Mouse (Mus musculus): ENCODE measurements around the gene Cntnap1. TPM values are rescaled to one million over a fixed set of nuclear protein-coding genes. Genes with fewer than 3 reads are reported as not detected.
"Not testable (repeated sequence)": the region's sequence is repeated elsewhere in the genome, so short reads cannot be mapped to it uniquely, and the experiment has no call there.

The Cntnap1 gene
- 0.97 and 1.2 TPM in 2 replicates for polyA plus RNA-seq (2016; fragmentation: Nextera tagmentation; extraction: Ambion mirVana)

- Histone ChIP-seq H3K4me2 (replicated peaks) (peak within 1 kb of the TSS; percentile 93), H3K36me3 (0 out of 2 replicates have a peak, but pooled peaks cover 8% of the 10 kb centered on the region), H3K9ac (peak within 1 kb of the TSS; percentile 82), H3K4me3 (peak within 1 kb of the TSS; percentile 73), H3K27me3 (peaks cover 74% of the 10 kb centered on the region), H3K4me1 (peaks cover 48% of the 10 kb centered on the region), H3K27ac (peak within 1 kb of the TSS; percentile 74), H3K9me3 (replicated peaks) (no peaks in the 10 kb centered on the region)
- under 1% methylated on average over 34 of the region's 35 CpGs for WGBS
- ATAC-seq (ENCODE audit: low FRiP score) = no peak
These were observed at the start of gene Cntnap1 for GRCm38 (mm10) chr11:101170354-101170810. Cntnap1 (plus strand) TSS chr11:101170523.

GRCm38 (mm10) chr11:101120545-101121188 is 49.7 kb upstream of the Cntnap1 start:
- H3K36me3 ChIP-seq = peaks cover 29% of the 10 kb centered on the region
- H3K9ac ChIP-seq = peak overlapping the region; percentile 83
- no peak for ATAC-seq (ENCODE audit: low FRiP score)
- no peaks in the 10 kb centered on the region for H3K9me3 ChIP-seq (replicated peaks)
- 23% methylated on average over 19 of the region's 19 CpGs for WGBS
- peak overlapping the region; percentile 83 for H3K4me2 ChIP-seq (replicated peaks)
- H3K4me3 ChIP-seq = peak overlapping the region; percentile 92
- peak overlapping the region; percentile 88 for H3K27ac ChIP-seq
- H3K27me3 ChIP-seq = no peaks in the 10 kb centered on the region
- H3K4me1 ChIP-seq = peaks cover 37% of the 10 kb centered on the region

GRCm38 (mm10) chr11:101124494-101124893 is 45.8 kb upstream of the Cntnap1 start:
- H3K27ac ChIP-seq; H3K4me2 ChIP-seq (replicated peaks); H3K27me3 ChIP-seq; H3K4me3 ChIP-seq; ATAC-seq (ENCODE audit: low FRiP score); H3K9me3 ChIP-seq (replicated peaks); H3K9ac ChIP-seq: not testable (repeated sequence)
- Histone ChIP-seq H3K4me1 (peaks cover 12% of the 10 kb centered on the region), H3K36me3 (peaks cover 47% of the 10 kb centered on the region)
- 95% methylated on average over 8 of the region's 8 CpGs for WGBS

GRCm38 (mm10) chr11:101125008-101125407 is 45.3 kb upstream of the Cntnap1 start:
- not testable (repeated sequence) for H3K9me3 ChIP-seq (replicated peaks); H3K27me3 ChIP-seq; ATAC-seq (ENCODE audit: low FRiP score); H3K9ac ChIP-seq; H3K4me2 ChIP-seq (replicated peaks); H3K4me3 ChIP-seq; H3K27ac ChIP-seq
- H3K36me3 ChIP-seq = peaks cover 47% of the 10 kb centered on the region
- H3K4me1 ChIP-seq = peaks cover 12% of the 10 kb centered on the region
- WGBS = 95% methylated on average over 9 of the region's 9 CpGs

- peaks cover 47% of the 10 kb centered on the region for H3K36me3 ChIP-seq
- no peak overlapping the region for H3K4me3 ChIP-seq
- no peak overlapping the region for H3K4me2 ChIP-seq (replicated peaks)
- 82% methylated on average over 1 of the region's 1 CpGs for WGBS
- ATAC-seq (ENCODE audit: low FRiP score) = no peak
- no peak overlapping the region for H3K27ac ChIP-seq
- H3K9me3 ChIP-seq (replicated peaks) = no peaks in the 10 kb centered on the region
- H3K9ac ChIP-seq = no peak overlapping the region
- H3K27me3 ChIP-seq = no peaks in the 10 kb centered on the region
- H3K4me1 ChIP-seq = peaks cover 2% of the 10 kb centered on the region; the same call in 1 of the 2 replicates
These were observed 43.2 kb upstream of the Cntnap1 start for GRCm38 (mm10) chr11:101127075-101127474.

GRCm38 (mm10) chr11:101128996-101129577 is 41.2 kb upstream of the Cntnap1 start:
- WGBS = 86% methylated on average over 11 of the region's 11 CpGs
- no peak for ATAC-seq (ENCODE audit: low FRiP score)
- H3K4me1 ChIP-seq = peaks cover 2% of the 10 kb centered on the region; the same call in 1 of the 2 replicates

GRCm38 (mm10) chr11:101130056-101130756 is 40.1 kb upstream of the Cntnap1 start:
- no peak overlapping the region for H3K4me2 ChIP-seq (replicated peaks)
- WGBS = 50% methylated on average over 18 of the region's 18 CpGs

More at GRCm38 (mm10) chr11:101128996-101129577, 41.2 kb upstream of the Cntnap1 start:
- H3K4me3 ChIP-seq = no peak overlapping the region
- peaks cover 30% of the 10 kb centered on the region for H3K36me3 ChIP-seq
- H3K27ac ChIP-seq = no peak overlapping the region
- no peak overlapping the region for H3K4me2 ChIP-seq (replicated peaks)
- no peaks in the 10 kb centered on the region for H3K9me3 ChIP-seq (replicated peaks)
- H3K27me3 ChIP-seq = no peaks in the 10 kb centered on the region
- no peak overlapping the region for H3K9ac ChIP-seq

GRCm38 (mm10) chr11:101131187-101131586 is 39.1 kb upstream of the Cntnap1 start:
- Histone ChIP-seq H3K27me3 (no peaks in the 10 kb centered on the region), H3K36me3 (peaks cover 12% of the 10 kb centered on the region), H3K4me2 (replicated peaks) (no peak overlapping the region), H3K4me1 (peaks cover 2% of the 10 kb centered on the region; the same call in 1 of the 2 replicates), H3K4me3 (no peak overlapping the region), H3K27ac (no peak overlapping the region), H3K9me3 (replicated peaks) (no peaks in the 10 kb centered on the region), H3K9ac (no peak overlapping the region)
- 94% methylated on average over 2 of the region's 2 CpGs for WGBS
- no peak for ATAC-seq (ENCODE audit: low FRiP score)

More at GRCm38 (mm10) chr11:101130056-101130756, 40.1 kb upstream of the Cntnap1 start:
- Histone ChIP-seq H3K27me3 (no peaks in the 10 kb centered on the region), H3K4me1 (peaks cover 2% of the 10 kb centered on the region; the same call in 1 of the 2 replicates), H3K9me3 (replicated peaks) (no peaks in the 10 kb centered on the region), H3K4me3 (no peak overlapping the region), H3K27ac (no peak overlapping the region), H3K9ac (no peak overlapping the region), H3K36me3 (peaks cover 22% of the 10 kb centered on the region)
- no peak for ATAC-seq (ENCODE audit: low FRiP score)

GRCm38 (mm10) chr11:101131701-101132100 is 38.6 kb upstream of the Cntnap1 start:
- Histone ChIP-seq H3K9ac (no peak overlapping the region), H3K4me2 (replicated peaks) (no peak overlapping the region), H3K4me1 (peaks cover 2% of the 10 kb centered on the region; the same call in 1 of the 2 replicates), H3K27ac (no peak overlapping the region), H3K27me3 (no peaks in the 10 kb centered on the region), H3K9me3 (replicated peaks) (no peaks in the 10 kb centered on the region), H3K36me3 (peaks cover 7% of the 10 kb centered on the region), H3K4me3 (no peak overlapping the region)
- WGBS = 86% methylated on average over 6 of the region's 6 CpGs
- no peak for ATAC-seq (ENCODE audit: low FRiP score)

- WGBS = 83% methylated on average over 12 of the region's 12 CpGs
- Histone ChIP-seq H3K9ac (no peak overlapping the region), H3K4me1 (peaks cover 2% of the 10 kb centered on the region; the same call in 1 of the 2 replicates), H3K27ac (no peak overlapping the region), H3K27me3 (no peaks in the 10 kb centered on the region), H3K36me3 (no peaks in the 10 kb centered on the region), H3K4me3 (no peak overlapping the region), H3K9me3 (replicated peaks) (no peaks in the 10 kb centered on the region), H3K4me2 (replicated peaks) (no peak overlapping the region)
- no peak for ATAC-seq (ENCODE audit: low FRiP score)
These were observed 37.3 kb upstream of the Cntnap1 start for GRCm38 (mm10) chr11:101133037-101133436.

- ATAC-seq (ENCODE audit: low FRiP score) = no peak
- Histone ChIP-seq H3K4me1 (peaks cover 5% of the 10 kb centered on the region; the same call in 1 of the 2 replicates), H3K4me3 (no peak overlapping the region), H3K9me3 (replicated peaks) (no peaks in the 10 kb centered on the region), H3K36me3 (no peaks in the 10 kb centered on the region), H3K4me2 (replicated peaks) (no peak overlapping the region), H3K9ac (no peak overlapping the region), H3K27ac (no peak overlapping the region), H3K27me3 (no peaks in the 10 kb centered on the region)
- 83% methylated on average over 13 of the region's 13 CpGs for WGBS
These were observed 36.0 kb upstream of the Cntnap1 start for GRCm38 (mm10) chr11:101134217-101134865.

GRCm38 (mm10) chr11:101137000-101137399 is 33.3 kb upstream of the Cntnap1 start:
- H3K4me3 ChIP-seq = no peak overlapping the region
- H3K27ac ChIP-seq = no peak overlapping the region
- WGBS = 77% methylated on average over 7 of the region's 7 CpGs
- peaks cover 16% of the 10 kb centered on the region for H3K27me3 ChIP-seq
- H3K4me1 ChIP-seq = peaks cover 3% of the 10 kb centered on the region; the same call in 1 of the 2 replicates
- ATAC-seq (ENCODE audit: low FRiP score) = no peak
- no peak overlapping the region for H3K4me2 ChIP-seq (replicated peaks)
- H3K9ac ChIP-seq = no peak overlapping the region
- H3K36me3 ChIP-seq = no peaks in the 10 kb centered on the region
- H3K9me3 ChIP-seq (replicated peaks) = no peaks in the 10 kb centered on the region

All from hindbrain, embryonic 12.5 days (tissue).